Comparison of ENCODE assay signal across 8 mouse cellular contexts in the genomic region with DNA sequence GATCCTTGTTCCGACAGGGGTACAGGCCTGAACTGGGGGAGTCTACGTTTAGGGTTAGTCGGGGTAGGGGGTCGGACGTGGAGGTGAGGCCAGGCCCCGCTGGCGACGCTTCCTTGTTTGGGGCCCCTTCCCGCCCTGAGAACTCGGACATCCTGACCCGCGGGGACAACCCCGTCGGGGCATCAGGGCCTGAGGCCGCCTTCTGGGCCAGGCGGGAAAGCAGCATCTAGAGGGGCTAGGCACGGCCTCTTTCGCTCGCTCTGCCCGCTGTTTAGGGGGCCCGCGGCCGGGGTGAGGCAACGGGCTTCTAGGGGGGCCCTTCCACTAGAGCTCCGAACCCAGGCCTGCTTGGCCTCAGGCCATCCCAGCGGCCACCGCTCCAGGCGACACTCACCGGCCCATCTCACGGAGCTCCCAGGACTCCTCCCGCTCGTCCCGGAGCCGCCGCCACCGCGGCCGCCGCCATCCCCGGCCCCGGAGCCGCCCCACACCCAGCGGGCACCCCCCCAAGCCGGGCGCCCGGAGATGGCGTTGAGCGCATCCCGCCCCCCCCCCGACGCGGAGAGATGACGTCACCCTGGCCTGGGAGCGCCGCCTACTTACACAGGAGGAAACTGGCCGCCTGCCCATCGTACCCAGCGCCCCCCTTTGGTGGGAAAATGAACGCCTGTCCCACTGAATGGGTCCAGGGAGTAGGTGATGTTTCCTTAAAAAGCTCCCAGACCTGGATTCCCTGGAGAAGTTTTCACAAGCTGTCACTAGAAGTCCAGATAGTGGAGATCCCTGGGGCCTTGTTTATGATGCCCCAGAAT. TPM values are rescaled to one million over a fixed set of nuclear protein-coding genes. Genes with fewer than 3 reads are reported as not detected.
DNase-seq lines count a peak whose midpoint lies in the region; ATAC-seq lines count a peak whose summit lies in the region.

Gene Atxn1l, minus strand, starts transcription at position 503 of the 812 bp plus-strand sequence.

- under 1% methylated on average over 59 of the region's 59 CpGs for WGBS in hindbrain, embryonic 13.5 days

- peak; percentile 90 for ATAC-seq in hindbrain, embryonic 13.5 days (ENCODE audit: low FRiP score)

- H3K4me2 ChIP-seq in hindbrain, embryonic 13.5 days = peak within 1 kb of the TSS; percentile 75

- peak within 1 kb of the TSS; percentile 74 for H3K27ac ChIP-seq in hindbrain, embryonic 13.5 days

- peaks cover 19% of the 10 kb centered on the region for H3K4me1 ChIP-seq in hindbrain, embryonic 13.5 days (replicated peaks)

- H3K9ac ChIP-seq in hindbrain, embryonic 13.5 days = peak within 1 kb of the TSS; percentile 99

- H3K9me3 ChIP-seq in hindbrain, embryonic 13.5 days = no peaks in the 10 kb centered on the region

- H3K27me3 ChIP-seq in hindbrain, embryonic 13.5 days = no peaks in the 10 kb centered on the region

- peak; percentile 96 for DNase-seq in NIH3T3 (ENCODE audit: low read depth)
- DNase-seq in cerebellum, postnatal 10 days = peak; percentile 94 to 98
- peak; percentile 79 to 81 for DNase-seq in frontal cortex, postnatal 14 days (ENCODE audit: low spot score in 2 of 2)
- DNase-seq in layer of hippocampus, postnatal 25 days (ENCODE audit: extremely low spot score in 1 of 2, low spot score in 1 of 2) = peak; percentile 80 to 90
- peak; percentile 83 for DNase-seq in lung, postnatal 25 days (ENCODE audit: low spot score)
- peak; percentile 93 for DNase-seq in retina, embryonic 14.5 days (ENCODE audit: low spot score)
- DNase-seq in thymus, postnatal 4 days = peak; percentile 93

- peak within 1 kb of the TSS; percentile 99 for H3K4me3 ChIP-seq in hindbrain, embryonic 13.5 days

- H3K36me3 ChIP-seq in hindbrain, embryonic 13.5 days = peaks cover 23% of the 10 kb centered on the region

RNA-seq across cellular contexts. Expression of gene Atxn1l, which starts in this region (rescaled TPM):
- 3.8 and 4.4 TPM in 2 replicates for polyA plus RNA-seq in hindbrain, embryonic 13.5 days (2015; fragmentation: Nextera tagmentation; extraction: Ambion mirVana)
- total RNA-seq in layer of hippocampus, postnatal 25 days (2021) = 10 to 100 TPM; 38.7 to 45.0 TPM

Comparison
In these comparisons a context has a peak if more than half of its experiments do, and no peak if none do; other contexts are left out.
1. Peak in every context shown above with its lines: DNase-seq, ATAC-seq, H3K4me3 ChIP-seq and H3K27ac ChIP-seq.